Mouse (Mus musculus): ENCODE data around the gene Gosr2.

The Gosr2 gene

DNA sequence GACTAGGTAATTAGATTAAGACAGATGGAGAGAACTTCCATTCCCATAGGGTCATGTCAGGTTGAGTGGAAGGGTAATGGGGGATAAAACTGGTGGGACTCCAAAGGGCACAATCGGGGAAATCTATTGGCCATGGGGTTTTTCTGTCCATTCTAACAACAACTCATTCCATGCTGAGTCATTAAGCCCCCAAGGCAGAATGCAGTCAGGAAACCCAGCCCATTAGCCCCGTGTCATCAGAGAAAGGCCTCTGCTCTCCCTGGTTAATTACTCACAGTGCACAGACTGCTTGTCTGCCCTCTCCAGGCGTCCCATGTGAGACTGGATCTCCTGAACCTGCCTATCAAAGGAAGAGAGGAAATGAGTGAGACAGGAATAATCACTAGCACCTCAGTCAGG is 8.7 kb downstream of the Gosr2 start:
- DNase-seq (ENCODE audit: inconsistent ontology term) = peak; percentile 91

DNA sequence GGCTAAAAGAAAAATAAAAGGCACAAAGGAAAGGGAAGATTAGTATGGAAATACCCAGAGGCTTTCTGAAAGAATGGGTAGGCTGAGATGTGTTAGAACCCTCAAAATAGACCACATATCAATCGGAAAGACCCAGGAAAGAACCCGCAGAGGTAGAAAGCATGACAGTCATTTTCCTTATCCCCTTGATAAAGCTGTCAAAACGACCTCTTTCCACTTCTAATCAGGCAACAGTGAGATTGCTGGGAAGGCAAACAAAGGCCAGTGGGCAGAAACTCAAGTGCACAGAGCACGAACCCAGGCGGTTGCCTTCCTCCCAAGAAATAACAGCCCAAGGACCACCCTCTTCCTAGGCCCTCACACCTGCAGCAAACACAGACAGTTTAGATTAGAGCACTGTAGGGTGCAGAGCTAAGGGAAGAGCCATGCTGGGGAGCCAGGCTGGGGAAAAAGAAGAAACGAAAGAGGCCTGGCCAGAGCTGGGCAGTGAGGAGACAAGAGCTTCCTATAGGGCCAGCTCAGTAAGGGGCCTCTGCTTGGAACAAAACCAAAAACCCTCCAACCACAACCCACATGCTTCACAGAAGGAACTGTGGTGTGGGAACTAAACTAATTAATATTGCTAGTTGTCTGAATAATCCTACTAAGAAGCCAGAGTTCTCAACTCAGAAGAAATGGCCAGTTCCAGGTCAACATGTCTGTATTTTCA is 9.3 kb downstream of the Gosr2 start:
- no peak for DNase-seq (ENCODE audit: inconsistent ontology term)

DNA sequence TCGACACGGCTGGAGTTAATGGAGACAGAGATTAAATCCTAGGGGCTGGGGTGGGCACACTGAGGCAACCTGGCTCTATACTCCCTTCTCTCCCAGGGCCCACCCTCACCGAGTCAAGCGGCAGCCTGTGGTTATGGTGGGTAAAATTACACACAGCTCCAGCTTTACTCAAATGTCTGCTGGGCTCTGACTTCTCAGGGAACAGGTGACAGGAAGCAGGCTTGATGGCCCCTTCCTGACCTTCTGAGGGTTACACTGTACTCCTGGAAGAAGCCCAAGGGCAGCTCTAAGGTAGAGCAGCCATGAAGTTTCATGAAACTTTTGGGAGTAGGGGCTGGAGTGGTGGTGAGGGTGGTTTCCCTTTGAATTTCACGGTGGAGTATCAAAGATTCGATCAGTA is 11.0 kb downstream of the Gosr2 start:
- DNase-seq (ENCODE audit: inconsistent ontology term) = no peak

DNA sequence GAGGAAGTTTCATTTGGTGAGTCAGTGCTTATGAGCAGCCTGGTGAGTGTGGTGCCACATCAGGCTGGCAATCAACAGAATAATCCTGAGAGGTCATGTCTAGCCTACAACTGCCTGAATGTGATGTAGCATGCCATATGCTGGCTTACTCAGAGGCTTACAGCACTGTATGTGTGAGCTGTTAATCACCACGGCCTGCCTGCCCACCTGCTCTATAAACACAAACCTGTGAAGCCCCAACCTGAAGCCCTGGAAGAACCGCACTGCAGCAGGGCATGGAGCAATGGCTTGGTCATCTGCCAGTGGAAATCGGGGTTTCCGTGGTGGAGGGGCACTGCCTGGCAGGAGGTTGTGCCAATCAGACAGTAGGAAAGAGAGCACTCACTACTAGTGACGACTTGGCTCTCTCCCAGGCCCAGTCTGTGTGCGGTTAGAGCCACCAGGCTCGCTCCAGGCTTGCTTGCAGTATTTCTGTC is 12.4 kb downstream of the Gosr2 start:
- peak; percentile 90 for DNase-seq (ENCODE audit: inconsistent ontology term)

DNA sequence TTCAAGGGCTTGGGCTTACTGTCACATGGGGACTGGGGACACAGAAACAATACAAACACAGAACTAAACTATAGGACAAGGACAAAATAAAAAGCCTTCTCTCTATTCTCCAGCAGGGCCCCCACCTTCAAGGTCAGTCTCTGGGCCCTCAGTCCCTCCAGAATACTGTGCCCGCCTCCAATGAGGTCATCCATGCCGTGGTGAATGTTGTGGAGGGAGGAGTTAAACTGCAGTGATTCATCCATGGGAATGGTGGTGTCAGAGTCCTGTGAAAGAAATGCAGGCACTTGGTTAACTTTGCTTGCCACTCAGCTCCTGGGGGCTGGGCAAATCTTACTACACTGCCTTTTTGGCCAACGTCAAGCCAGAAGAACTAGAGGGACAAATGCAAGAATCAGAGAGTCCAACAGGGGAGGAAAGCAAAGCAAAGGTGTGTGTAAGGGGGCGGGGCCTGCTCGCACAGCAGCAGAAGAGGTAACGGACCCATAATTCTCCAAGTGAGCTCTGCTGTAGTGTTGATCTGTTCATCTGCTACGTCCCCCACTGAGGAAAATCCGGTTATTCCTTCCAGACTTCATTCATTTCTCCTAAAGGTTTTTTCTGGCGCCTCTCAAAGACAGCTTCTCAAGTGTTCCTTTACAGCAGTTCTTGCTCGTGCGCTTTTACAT is 13.9 kb downstream of the Gosr2 start:
- peak; percentile 68 for DNase-seq (ENCODE audit: inconsistent ontology term)

DNA sequence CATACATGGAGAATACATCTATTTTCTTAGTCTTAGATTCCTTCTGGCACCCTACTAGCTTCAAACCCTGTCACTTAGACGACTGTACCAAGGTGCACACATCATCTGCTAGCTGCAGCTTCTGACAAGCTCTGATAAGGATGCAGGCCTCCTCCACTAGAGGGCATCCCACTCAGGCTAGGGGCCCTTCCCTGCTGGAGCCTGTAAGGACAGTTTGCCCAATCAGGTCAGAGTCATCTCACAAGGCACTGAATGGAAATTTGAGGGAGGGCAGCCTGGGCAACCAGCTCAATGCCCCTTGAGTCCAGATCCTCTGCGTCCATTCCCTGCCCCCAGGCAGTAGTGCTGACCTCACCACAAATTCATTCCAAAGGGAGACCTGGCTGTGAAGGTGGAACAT is 20.7 kb downstream of the Gosr2 start:
- peak; percentile 39 for DNase-seq (ENCODE audit: inconsistent ontology term)

DNA sequence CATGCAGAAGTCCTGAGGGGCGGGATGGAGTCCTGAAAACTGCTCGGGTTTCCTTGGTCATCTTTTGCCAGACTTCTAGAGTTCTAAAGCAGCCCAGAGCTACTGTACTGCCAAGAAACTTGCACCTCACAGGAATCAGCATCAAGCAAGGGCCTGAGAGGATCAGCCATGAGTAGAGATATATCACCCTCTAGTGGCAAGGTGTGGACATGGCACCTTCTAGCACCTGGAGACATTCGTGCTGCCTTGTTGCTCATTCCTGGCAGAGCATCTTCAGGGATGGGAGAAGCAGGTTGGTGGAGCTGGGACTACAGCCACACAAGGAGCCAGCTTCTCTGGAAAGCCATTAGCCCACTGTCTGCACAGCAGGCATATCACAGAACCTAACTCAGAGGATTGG is 22.1 kb downstream of the Gosr2 start:
- DNase-seq (ENCODE audit: inconsistent ontology term) = peak; percentile 21

DNA sequence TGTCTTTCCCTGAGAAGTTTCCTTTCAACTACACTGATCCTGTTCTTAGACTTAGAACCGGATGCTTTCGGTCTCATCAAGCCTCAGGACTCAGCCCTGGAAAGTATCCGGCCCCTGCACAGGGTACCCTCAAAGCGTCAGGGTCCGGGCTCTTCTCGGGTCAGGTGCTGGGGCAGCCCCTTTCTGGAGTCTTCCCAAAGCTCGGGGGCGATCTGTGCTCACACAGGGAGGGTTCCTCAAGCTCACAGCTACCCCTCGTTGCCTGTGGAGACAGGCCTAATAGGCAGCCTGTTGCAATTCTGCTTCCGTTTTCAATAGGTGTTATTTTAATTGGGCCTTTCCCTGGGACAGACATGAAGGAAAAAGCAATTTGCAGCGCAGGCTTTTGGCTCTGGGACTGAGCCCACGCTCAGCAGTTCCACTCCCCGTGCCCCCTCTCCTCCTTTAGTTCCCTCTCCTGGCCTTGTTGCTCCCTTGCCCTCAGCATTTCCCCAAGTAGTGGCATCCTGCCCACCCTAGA is 30.7 kb downstream of the Gosr2 start:
- peak; percentile 19 for DNase-seq (ENCODE audit: inconsistent ontology term)

DNA sequence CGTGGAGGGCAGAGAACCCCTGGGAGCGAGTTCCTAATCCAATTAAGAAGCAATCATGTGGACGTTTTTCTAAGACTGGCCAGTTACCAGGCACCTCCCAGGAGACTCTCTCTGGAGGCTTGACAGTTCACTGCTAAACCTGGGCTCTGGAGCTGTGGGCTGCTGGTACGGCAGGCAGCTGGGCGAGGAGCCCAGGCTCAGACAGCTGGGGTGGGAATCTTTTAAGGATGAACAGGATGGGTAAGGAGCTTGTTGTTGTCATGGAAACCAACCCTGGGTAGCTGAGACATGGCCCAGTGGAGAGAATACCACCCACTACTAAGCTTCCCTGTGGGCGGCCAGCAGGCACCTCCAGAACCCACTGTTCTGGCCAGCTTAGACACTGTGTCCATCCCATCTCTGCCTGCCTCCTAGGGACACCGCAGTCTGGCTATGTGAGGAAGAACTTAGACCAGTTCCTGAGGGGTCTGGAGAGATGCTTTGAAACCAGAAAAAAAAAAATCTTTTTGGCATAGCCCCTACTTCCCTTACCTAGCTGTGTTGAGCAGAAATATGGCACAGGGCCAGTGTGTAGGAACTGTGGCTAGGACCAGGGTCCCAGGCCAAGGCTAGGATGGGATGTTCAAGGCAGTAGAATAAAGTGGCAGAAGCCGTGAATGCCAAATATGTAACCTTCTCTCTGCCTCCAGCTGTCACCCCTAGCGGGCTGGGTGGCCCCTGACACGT is 31.4 kb downstream of the Gosr2 start:
- DNase-seq (ENCODE audit: inconsistent ontology term) = peak; percentile 40

DNA sequence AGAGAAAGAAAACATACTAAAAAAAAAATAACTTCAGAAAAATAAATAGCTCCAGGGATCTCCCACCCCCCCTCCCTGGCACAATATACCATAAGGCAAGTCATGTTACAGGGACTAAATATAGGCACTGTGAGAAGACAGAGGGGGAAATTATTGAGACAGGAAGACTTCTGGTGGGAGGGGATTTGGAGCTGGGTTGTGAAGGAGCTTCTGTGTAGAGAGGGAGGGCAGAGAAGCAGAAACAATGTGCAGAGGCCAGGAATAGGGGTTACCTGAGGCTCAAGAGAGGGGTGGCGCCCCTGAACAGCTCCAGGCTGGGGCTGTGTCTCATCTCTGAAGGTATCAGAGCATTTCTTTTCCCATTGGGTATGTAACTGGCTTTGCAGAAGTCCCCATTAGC is 32.0 kb downstream of the Gosr2 start:
- DNase-seq (ENCODE audit: inconsistent ontology term) = no peak

DNA sequence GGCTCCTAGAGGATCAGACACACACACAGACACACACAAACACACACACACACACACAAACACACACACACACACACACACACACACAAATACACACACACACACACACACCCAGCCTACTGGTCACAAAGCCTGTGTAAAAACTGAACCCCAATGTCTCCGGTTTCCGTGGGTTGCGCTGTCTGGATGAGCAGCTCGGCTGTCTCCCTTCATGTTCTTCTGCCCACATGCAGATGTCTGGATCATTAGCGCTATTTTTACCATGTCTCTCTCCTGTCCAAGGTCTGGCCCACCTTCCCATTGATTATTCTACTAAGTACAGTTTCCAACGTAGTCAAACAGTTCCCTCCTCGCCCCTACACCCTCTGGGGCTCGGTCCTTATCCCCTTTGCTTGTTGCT is 34.6 kb downstream of the Gosr2 start:
- DNase-seq (ENCODE audit: inconsistent ontology term) = no peak

DNA sequence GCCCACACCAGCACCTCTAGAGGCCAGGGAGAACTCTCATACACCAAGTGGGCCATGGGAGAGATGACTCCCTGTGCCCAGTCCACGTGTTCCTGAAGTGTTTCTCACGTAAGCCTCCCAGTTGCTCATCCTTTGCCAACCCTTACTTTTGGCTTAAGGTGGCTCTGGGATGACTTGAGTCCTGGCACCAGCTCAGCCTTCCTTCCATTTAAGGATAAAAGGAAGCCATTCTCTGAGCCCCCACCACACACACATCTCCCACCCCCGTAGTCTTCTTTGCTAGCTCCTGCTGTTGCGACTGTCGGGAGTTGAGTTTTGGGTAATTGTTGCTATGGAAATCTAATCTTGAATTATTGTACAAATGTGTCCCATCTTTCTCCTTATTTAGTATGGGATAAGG is 35.2 kb downstream of the Gosr2 start:
- no peak for DNase-seq (ENCODE audit: inconsistent ontology term)

DNA sequence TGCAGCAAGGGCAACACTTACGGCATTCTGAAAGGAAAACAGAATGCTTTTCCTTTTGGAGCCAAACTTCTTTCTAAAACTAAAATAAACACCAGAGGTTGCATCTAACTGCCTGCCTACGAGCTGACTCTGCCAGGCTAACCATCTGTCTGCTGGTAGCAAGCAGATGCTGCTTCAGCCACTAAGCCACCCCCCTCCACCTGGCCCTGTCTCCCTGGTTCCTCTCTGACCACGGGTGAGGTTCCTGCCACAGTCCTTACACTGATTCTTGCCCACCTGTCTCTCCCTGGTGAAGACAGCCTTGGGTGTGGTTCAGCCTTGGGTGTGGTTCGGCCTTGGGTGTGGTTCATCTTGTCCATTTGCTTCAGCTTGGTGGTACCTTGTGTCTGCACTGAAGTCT is 35.8 kb downstream of the Gosr2 start:
- DNase-seq (ENCODE audit: inconsistent ontology term) = no peak

DNA sequence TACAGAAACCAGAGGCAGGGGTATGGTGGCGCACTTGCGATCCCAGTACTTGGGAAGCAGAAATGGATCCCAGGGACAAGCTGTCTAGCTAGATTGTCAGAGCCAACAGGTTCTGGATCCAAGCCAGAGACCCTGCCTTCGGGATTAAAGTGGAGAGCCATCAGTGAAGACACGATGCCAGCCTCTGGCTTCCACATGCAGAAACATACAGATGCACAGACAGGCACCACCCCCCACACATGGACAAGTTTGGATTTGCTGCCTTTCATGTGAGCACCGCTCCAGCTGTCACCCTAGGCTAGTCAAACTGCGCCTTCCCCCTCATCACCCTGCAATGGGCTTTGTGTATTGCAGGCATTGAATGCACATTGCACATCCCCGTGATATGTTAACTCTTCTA is 39.5 kb downstream of the Gosr2 start:
- DNase-seq (ENCODE audit: inconsistent ontology term) = no peak

DNA sequence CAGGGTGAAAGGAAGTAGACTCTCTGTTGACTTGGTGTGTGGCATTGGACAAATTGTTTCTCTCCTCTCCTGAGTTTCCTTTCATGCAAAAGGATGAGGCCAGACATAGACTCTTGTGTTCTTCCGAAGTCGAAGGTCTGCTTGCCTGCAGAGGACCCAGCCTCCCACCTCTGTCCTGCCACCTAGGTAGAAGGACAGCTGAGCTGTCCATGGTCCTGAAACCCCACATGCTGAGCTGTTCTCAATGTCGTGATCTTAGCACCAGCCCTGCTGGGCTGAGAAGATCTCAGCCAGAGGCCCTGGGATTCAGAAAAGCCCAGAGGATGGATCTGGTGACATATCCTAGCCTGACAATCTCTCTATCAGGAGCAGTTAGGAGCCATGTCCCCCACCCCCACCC is 41.2 kb downstream of the Gosr2 start:
- DNase-seq (ENCODE audit: inconsistent ontology term) = peak; percentile 41

DNA sequence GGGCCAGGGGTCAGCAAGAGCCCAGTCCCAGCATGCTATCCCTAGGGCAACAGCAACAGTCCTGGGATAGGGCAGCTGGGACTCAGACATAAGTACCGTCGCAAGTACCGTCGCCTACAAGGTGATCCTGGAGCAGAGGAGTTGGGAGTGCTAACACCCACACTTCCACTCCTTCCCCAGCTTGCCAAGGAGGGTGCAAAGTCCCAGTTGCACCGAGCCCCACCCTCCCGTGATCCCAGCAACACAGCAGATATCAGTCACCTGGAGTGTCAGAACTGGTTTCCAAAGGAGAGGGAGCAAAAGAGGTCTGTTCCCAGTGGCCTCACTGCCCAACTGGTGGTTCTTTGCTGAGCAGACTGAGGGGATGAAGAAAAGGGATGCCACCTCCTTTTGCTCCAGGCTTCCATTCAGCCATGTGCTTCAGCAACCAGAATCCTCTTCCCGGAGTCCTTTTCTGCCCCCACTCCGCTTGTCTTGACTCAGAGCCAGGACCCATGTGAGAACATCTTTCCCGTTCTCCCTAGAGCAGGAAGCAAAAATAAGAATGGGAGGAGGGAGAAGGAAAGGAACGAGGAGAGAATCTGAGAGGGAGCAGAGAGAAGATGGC is 44.2 kb downstream of the Gosr2 start:
- no peak for DNase-seq (ENCODE audit: inconsistent ontology term)

DNA sequence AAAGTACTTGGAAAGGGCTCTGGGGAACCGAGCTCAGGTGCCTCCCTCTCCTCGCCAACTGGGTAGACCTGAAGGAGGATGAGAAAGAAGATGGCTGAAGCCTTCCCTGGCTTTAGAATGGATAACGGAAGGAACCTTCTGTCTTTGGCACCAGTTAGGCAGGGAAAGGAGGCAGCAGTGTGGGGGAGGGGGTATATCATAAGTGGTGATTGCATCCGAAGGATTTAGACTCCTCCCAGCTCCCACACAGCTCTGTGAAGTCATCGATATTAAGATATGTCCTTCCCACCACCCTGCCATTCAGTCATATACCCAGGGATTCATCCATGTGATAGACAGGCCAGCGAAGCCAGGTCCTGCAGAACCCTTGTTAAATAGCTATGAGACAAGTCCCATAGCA is 46.3 kb downstream of the Gosr2 start:
- DNase-seq (ENCODE audit: inconsistent ontology term) = no peak

DNA sequence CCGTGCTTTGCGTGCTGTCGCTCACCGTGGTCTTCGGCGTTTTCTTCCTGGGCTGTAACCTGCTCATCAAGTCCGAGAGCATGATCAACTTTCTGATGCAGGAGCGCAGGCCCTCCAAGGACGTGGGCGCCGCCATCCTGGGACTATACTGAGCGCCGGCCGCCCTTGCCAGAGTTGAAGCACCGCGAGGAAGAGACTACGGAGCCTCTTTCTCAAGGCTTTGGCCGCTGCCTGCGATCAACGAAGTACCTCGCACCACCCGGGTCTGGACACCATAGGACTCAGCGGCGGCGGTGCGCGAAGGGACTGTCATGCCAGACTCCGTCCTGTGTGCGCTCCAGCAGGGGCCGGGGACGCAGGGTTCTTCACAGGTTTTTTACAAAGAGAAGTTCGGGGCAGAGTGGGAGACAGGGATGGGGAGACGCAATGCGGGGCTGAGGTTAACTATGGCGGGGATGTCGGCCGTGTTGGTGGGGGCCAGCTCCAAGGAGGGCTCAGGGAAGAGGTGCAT is 47.7 kb downstream of the Gosr2 start:
- DNase-seq (ENCODE audit: inconsistent ontology term) = no peak

DNA sequence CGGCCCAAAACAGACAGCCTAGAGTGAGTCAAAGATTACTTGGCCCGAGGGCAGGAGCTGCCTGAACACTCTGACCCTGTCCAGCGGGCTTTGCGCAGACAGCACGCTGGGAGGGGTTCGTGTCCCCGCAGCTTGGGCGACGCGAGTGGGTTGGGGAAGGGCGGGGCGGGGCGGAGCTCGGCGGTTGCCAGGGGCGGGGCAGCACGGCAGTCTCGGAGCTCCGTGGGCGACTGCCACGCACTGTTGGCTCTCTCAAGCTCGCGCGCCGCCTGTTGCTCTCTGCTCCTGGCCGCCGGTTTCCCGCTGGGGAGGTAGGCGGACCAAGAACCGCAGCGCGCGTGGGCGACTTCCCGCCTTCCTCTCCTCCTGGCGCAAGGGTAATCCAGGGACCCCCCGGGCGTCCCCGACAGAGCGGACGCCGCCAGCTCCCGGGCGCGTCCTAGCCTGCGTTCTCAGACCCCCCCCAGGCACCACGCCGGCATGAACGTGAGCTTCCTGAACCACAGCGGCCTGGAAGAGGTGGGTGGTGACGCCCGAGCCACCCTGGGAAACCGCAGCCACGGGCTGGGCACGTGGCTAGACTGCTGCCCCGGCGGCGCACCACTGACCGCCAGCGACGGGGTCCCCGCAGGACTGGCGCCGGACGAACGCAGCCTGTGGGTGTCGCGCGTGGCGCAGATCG is 48.3 kb downstream of the Gosr2 start, which contains the start of gene Rprml:
Gene Rprml (plus strand): TSS at position 270 of the 682 bp plus-strand sequence.
- peak; percentile 46 for DNase-seq (ENCODE audit: inconsistent ontology term)

DNA sequence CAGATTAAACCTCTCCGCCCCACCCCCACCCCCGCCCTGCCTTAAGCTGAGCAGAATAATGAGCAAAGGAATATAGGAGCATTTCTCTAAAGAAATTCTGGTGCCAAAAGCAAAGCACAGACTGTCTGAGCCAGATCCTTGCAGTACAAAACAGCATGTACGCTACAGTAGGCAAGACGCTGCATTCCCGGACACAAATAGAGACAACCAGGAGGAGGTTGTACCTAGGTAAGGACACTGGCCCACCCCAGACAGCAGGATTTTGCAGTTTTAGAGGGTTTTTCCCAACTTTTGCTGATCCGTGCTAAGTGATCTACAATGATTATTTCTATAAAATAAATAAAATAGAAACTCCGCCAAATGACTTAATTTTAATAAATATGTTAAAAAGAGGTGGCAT is 49.0 kb downstream of the Gosr2 start:
- no peak for DNase-seq (ENCODE audit: inconsistent ontology term)

DNA sequence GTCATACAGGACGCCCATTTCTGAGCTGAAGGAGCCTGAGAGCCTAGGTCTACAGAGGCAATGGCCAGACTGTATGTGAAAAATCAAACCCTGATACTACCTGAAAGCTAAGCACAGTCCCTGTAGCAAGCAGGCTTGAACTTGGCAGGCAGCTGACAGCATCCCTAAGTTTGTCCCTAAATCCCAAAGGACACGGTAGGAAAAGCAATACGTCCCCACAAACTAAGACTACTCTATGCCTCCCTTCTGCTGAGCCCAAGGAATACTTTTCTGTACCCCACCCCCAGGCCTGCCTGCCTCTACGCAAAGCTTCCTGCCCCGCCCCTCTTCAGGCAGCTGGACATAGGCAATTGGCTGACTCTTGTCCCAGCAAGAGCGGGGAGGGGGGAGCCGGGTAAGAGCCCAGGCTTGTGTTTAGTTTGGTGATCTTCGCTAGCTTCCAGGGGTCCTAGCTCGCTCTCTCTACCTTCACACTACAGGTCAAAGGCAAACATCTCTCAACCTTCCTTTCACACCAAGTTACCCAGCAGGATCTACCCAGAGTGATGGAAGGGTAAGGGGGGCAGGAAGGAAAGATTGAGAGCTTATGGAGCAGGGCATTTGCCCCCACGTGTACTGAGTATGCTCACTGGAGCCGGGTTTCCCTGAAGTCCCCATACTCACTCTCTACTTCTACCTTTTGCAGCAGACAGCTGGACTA is 49.6 kb downstream of the Gosr2 start:
- DNase-seq (ENCODE audit: inconsistent ontology term) = no peak
